Mouse (Mus musculus) hindbrain, embryonic 10.5 days (tissue): ENCODE data around the gene Metap1. TPM values are rescaled to one million over a fixed set of nuclear protein-coding genes. Genes with fewer than 3 reads are reported as not detected.

ENCODE experiments used
- DNase-seq: peaks from one replicate; pipeline ENCODE4 v3.0.0-alpha.2; 2017; ENCODE audit warnings: low spot score
- H3K27ac ChIP-seq: fragments of 300-500 bp; sonication (generic); 2 replicates; pipeline ENCODE4 v1.5.1; 2016; ENCODE audit warnings: mild to moderate bottlenecking, moderate library complexity
- H3K27me3 ChIP-seq: fragments of 300-500 bp; sonication (generic); 2 replicates; pipeline ENCODE4 v1.6.1; 2016; ENCODE audit warnings: mild to moderate bottlenecking; ENCODE audit not compliant: poor library complexity, insufficient read depth, severe bottlenecking
- H3K36me3 ChIP-seq: fragments of 300-500 bp; sonication (generic); 2 replicates; pipeline ENCODE4 v1.6.1; 2016; ENCODE audit warnings: mild to moderate bottlenecking, moderate library complexity
- H3K4me1 ChIP-seq: fragments of 300-500 bp; sonication (generic); replicated peaks from 2 replicates; pipeline ENCODE4 v1.6.1; 2016; ENCODE audit warnings: mild to moderate bottlenecking
- H3K4me3 ChIP-seq: fragments of 300-500 bp; sonication (generic); 2 replicates; pipeline ENCODE4 v1.5.1; 2016; ENCODE audit warnings: mild to moderate bottlenecking, moderate library complexity
- H3K9me3 ChIP-seq: fragments of 300-500 bp; sonication (generic); 2 replicates; pipeline ENCODE4 v1.6.1; 2016; ENCODE audit warnings: mild to moderate bottlenecking, moderate library complexity
- WGBS: fragments of 180-500 bp; shearing (Covaris S2); methylation state at CpG from one replicate; pipeline ENCODE4 v1.1.7; 2016; 5-methylcytosine and 5-hydroxymethylcytosine counted together
- microRNA counts: library from miRNA; unstranded; fragments of <30 nt; microRNA quantifications from one replicate; lab custom pipeline; 2017
- polyA plus RNA-seq: library from polyadenylated mRNA; unstranded; fragments of >200 nt; fragmentation: Nextera tagmentation; extraction: Ambion mirVana; gene quantifications from 2 replicates; pipeline ENCODE4 v1.2.1, GENCODE M21; 2016

Gene Metap1
- polyA plus RNA-seq, 1 experiment from 2014 or later = 51.3 TPM

GRCm38 (mm10) chr3:138424247-138424646, 65.1 kb downstream of the Metap1 start:
- Histone ChIP-seq H3K4me3 (no peak overlapping the region), H3K27me3 (no peaks in the 10 kb centered on the region), H3K27ac (no peak overlapping the region), H3K4me1 (no peaks in the 10 kb centered on the region), H3K9me3 (no peaks in the 10 kb centered on the region), H3K36me3 (no peaks in the 10 kb centered on the region)
- WGBS = 70% methylated on average over 4 of the region's 4 CpGs
- no peak for DNase-seq

GRCm38 (mm10) chr3:138423664-138424063, 65.7 kb downstream of the Metap1 start:
- Histone ChIP-seq H3K27ac (no peak overlapping the region), H3K9me3 (no peaks in the 10 kb centered on the region), H3K4me3 (no peak overlapping the region), H3K27me3 (no peaks in the 10 kb centered on the region), H3K4me1 (no peaks in the 10 kb centered on the region), H3K36me3 (no peaks in the 10 kb centered on the region)
- 71% methylated on average over 2 of the region's 2 CpGs for WGBS
- no peak for DNase-seq

GRCm38 (mm10) chr3:138420385-138420784, 68.9 kb downstream of the Metap1 start:
- no peaks in the 10 kb centered on the region for H3K27me3 ChIP-seq
- H3K27ac ChIP-seq = no peak overlapping the region
- no peaks in the 10 kb centered on the region for H3K36me3 ChIP-seq
- H3K4me1 ChIP-seq = no peaks in the 10 kb centered on the region
- 92% methylated on average over 3 of the region's 3 CpGs for WGBS
- no peak overlapping the region for H3K4me3 ChIP-seq
- DNase-seq = no peak
- no peaks in the 10 kb centered on the region for H3K9me3 ChIP-seq

- no peaks in the 10 kb centered on the region for H3K9me3 ChIP-seq
- no peak for DNase-seq
- no peak overlapping the region for H3K4me3 ChIP-seq
- H3K36me3 ChIP-seq = no peaks in the 10 kb centered on the region
- H3K4me1 ChIP-seq = no peaks in the 10 kb centered on the region
- WGBS = 85% methylated on average over 6 of the region's 6 CpGs
- H3K27me3 ChIP-seq = no peaks in the 10 kb centered on the region
- no peak overlapping the region for H3K27ac ChIP-seq
Measured at GRCm38 (mm10) chr3:138419369-138419768, 69.9 kb downstream of the Metap1 start.

GRCm38 (mm10) chr3:138415121-138415690, 74.1 kb downstream of the Metap1 start, which contains the start of gene Adh4:
Adh4 (plus strand) TSS chr3:138415466.
- no peaks in the 10 kb centered on the region for H3K36me3 ChIP-seq
- no peak within 1 kb of the TSS for H3K4me3 ChIP-seq
- H3K9me3 ChIP-seq = no peaks in the 10 kb centered on the region
- WGBS = 72% methylated on average over 6 of the region's 6 CpGs
- no peak within 1 kb of the TSS for H3K27ac ChIP-seq
- DNase-seq = no peak
- H3K4me1 ChIP-seq = no peaks in the 10 kb centered on the region
- H3K27me3 ChIP-seq = no peaks in the 10 kb centered on the region

- Histone ChIP-seq H3K9me3 (no peaks in the 10 kb centered on the region), H3K27ac (no peak overlapping the region), H3K36me3 (no peaks in the 10 kb centered on the region), H3K4me3 (no peak overlapping the region), H3K27me3 (no peaks in the 10 kb centered on the region), H3K4me1 (no peaks in the 10 kb centered on the region)
- DNase-seq = no peak
- WGBS = 77% methylated on average over 3 of the region's 3 CpGs
Measured at GRCm38 (mm10) chr3:138410211-138410610, 79.1 kb downstream of the Metap1 start.

- H3K36me3 ChIP-seq = no peaks in the 10 kb centered on the region
- DNase-seq = no peak
- no peaks in the 10 kb centered on the region for H3K9me3 ChIP-seq
- H3K27ac ChIP-seq = no peak overlapping the region
- 81% methylated on average over 1 of the region's 1 CpGs for WGBS
- no peaks in the 10 kb centered on the region for H3K4me1 ChIP-seq
- H3K27me3 ChIP-seq = no peaks in the 10 kb centered on the region
- H3K4me3 ChIP-seq = no peak overlapping the region
Measured at GRCm38 (mm10) chr3:138409585-138409984, 79.7 kb downstream of the Metap1 start.

MicroRNAs encoded within 50 kb of the gene (microRNA counts, 519-probe panel; counts per million panel counts)
- microRNA mmu-miR-1956 (lab: Ali Mortazavi, UCI) = 1,255 counts per million, percentile 77 among the panel's probes with 10 or more counts

Other genes starting within 250 kb of the Metap1 start
- 0.30 and 0.34 TPM in 2 replicates for gene Adh1, start 228.5 kb downstream of the Metap1 start, polyA plus RNA-seq
- gene Adh6a, start 176.2 kb downstream of the Metap1 start, polyA plus RNA-seq = not detected in 2 replicates
- gene Adh6b, start 147.7 kb downstream of the Metap1 start, polyA plus RNA-seq = 0.52 and 0.78 TPM in 2 replicates
- gene Adh4, start 74.0 kb downstream of the Metap1 start, polyA plus RNA-seq = not detected in 2 replicates
- 255 and 261 TPM in 2 replicates for gene Adh5, start 46.4 kb downstream of the Metap1 start, polyA plus RNA-seq
- 370 and 465 TPM in 2 replicates for gene Eif4e, start 36.7 kb upstream of the Metap1 start, polyA plus RNA-seq